Mouse (Mus musculus) heart, embryonic 14.5 days (tissue): ENCODE measurements around the gene Creb5. TPM values are rescaled to one million over a fixed set of nuclear protein-coding genes. Genes with fewer than 3 reads are reported as not detected.

Experiments used
- ATAC-seq: fragments of 200-750 bp; cut with Nextera tagmentation; 2 replicates; pipeline ENCODE4 v1.8.0; 2017; ENCODE audit warnings: low read depth, moderate TSS enrichment; ENCODE audit not compliant: insufficient number of reproducible peaks, insufficient read depth, low FRiP score
- H3K27ac ChIP-seq, 2 experiments: fragments of 200-500 bp in 1 of 2; fragments of 300-500 bp in 1 of 2; sonication (generic) in 1 of 2; replicated peaks in 1 of 2; 2 replicates each; pipeline ENCODE4 v1.5.1; 2012 to 2014; ENCODE audit warnings: low read depth in 2 of 2, low read length in 2 of 2, control low read depth in 1 of 2, mild to moderate bottlenecking in 1 of 2, mixed read lengths in 1 of 2; ENCODE audit not compliant: control insufficient read depth in 1 of 2, insufficient read depth in 1 of 2
- H3K27me3 ChIP-seq: fragments of 300-500 bp; sonication (generic); 2 replicates; pipeline ENCODE4 v1.6.1; 2014; ENCODE audit warnings: mild to moderate bottlenecking, low read length, control low read depth; ENCODE audit not compliant: control insufficient read depth, insufficient read depth
- H3K36me3 ChIP-seq: fragments of 300-500 bp; sonication (generic); 2 replicates; pipeline ENCODE4 v1.6.1; 2014; ENCODE audit warnings: mild to moderate bottlenecking, control low read depth, low read length, mixed read lengths; ENCODE audit not compliant: control insufficient read depth, insufficient read depth
- H3K4me1 ChIP-seq, 2 experiments: fragments of 200-500 bp in 1 of 2; fragments of 300-500 bp in 1 of 2; sonication (generic) in 1 of 2; 2 replicates each; pipeline ENCODE4 v1.6.1; 2012 to 2014; ENCODE audit warnings: low read length in 2 of 2, control low read depth in 1 of 2, mixed read lengths in 1 of 2; ENCODE audit not compliant: control insufficient read depth in 2 of 2, insufficient read depth in 2 of 2
- H3K4me2 ChIP-seq: fragments of 300-500 bp; sonication (generic); 2 replicates; pipeline ENCODE4 v1.6.1; 2014; ENCODE audit warnings: mild to moderate bottlenecking, low read length
- H3K4me3 ChIP-seq, 2 experiments: fragments of 200-500 bp in 1 of 2; fragments of 300-500 bp in 1 of 2; sonication (generic) in 1 of 2; 2 replicates each; pipeline ENCODE4 v1.5.1; 2012 to 2014; ENCODE audit warnings: low read length in 2 of 2, mild to moderate bottlenecking in 2 of 2, control low read depth in 1 of 2, low read depth in 1 of 2, moderate library complexity in 1 of 2; ENCODE audit not compliant: control insufficient read depth in 1 of 2, insufficient read depth in 1 of 2
- H3K9ac ChIP-seq: fragments of 300-500 bp; sonication (generic); 2 replicates; pipeline ENCODE4 v1.6.1; 2014; ENCODE audit warnings: mild to moderate bottlenecking, low read length
- H3K9me3 ChIP-seq: fragments of 300-500 bp; sonication (generic); 2 replicates; pipeline ENCODE4 v1.6.1; 2016; ENCODE audit warnings: low read length, control low read depth; ENCODE audit not compliant: control insufficient read depth
- WGBS: fragments of 180-500 bp; shearing (Covaris S2); extraction: QIAGEN DNeasy Blood & Tissue Kit; methylation state at CpG from one replicate; pipeline ENCODE4 v1.1.7; 2014; 5-methylcytosine and 5-hydroxymethylcytosine counted together
- polyA plus RNA-seq: library from polyadenylated mRNA; unstranded; fragments of >200 nt; fragmentation: Nextera tagmentation; extraction: Ambion mirVana; gene quantifications from 2 replicates; pipeline ENCODE4 v1.2.1, GENCODE M21; 2014

The Creb5 gene
- polyA plus RNA-seq, 1 experiment from 2014 or later = 38.3 TPM

GRCm38 (mm10) chr6:53738206-53738605 lies 451.1 kb downstream of the Creb5 start:
- no peaks in the 10 kb centered on the region for H3K9me3 ChIP-seq
- no peaks in the 10 kb centered on the region for H3K27me3 ChIP-seq
- no peaks in the 10 kb centered on the region for H3K36me3 ChIP-seq
- H3K4me2 ChIP-seq = no peak overlapping the region
- no peak for ATAC-seq
- H3K4me1 ChIP-seq = no peaks in the 10 kb centered on the region
- H3K27ac ChIP-seq = no peak overlapping the region
- H3K4me3 ChIP-seq = no peak overlapping the region
- H3K9ac ChIP-seq = no peak overlapping the region

- no peaks in the 10 kb centered on the region for H3K4me1 ChIP-seq
- H3K27me3 ChIP-seq = no peaks in the 10 kb centered on the region
- 89% methylated on average over 3 of the region's 3 CpGs for WGBS
- no peak for ATAC-seq
- H3K9ac ChIP-seq = no peak overlapping the region
- H3K4me3 ChIP-seq = no peak overlapping the region
- no peak overlapping the region for H3K4me2 ChIP-seq
- H3K36me3 ChIP-seq = no peaks in the 10 kb centered on the region
- no peaks in the 10 kb centered on the region for H3K9me3 ChIP-seq
- H3K27ac ChIP-seq = no peak overlapping the region
Measured at GRCm38 (mm10) chr6:53741222-53741621, 454.2 kb downstream of the Creb5 start.

Other genes starting within 250 kb of the Creb5 start
- gene Jazf1, start 218.6 kb upstream of the Creb5 start, polyA plus RNA-seq = 15.6 and 17.4 TPM in 2 replicates